Mouse (Mus musculus): ENCODE data around the gene Fam198b.

Fam198b gene

GRCm38 (mm10) chr3:79884305-79884704 is at the start of gene Fam198b:
Gene Fam198b, plus strand, starts transcription at chr3:79884533.
- DNase-seq (ENCODE audit: low read depth, low spot score): no peak

DNA sequence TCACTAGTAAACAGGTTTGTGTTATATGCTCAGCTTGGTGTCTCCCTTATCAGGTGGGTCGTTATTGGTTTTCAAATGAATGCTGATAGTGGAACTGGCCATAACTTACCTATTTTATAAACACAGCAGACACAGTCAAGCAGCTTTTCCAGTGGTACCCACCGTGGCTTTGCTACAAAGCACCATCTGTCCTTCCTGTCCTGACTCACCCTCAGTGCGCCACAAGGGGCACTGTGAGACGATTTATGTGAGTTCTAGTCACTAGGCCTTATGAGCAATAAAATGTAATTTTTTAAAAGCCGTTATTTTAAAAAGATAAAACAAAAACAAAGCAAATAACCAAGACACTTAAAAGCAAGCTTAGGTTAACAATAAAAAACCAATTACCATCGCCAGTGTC is 45.6 kb upstream of the Fam198b start:
- DNase-seq (ENCODE audit: low read depth, low spot score): peak; percentile 62

GRCm38 (mm10) chr3:79841475-79841874 is 42.9 kb upstream of the Fam198b start:
- DNase-seq (ENCODE audit: low read depth, low spot score): no peak

GRCm38 (mm10) chr3:79842165-79842564 is 42.2 kb upstream of the Fam198b start:
- DNase-seq (ENCODE audit: low read depth, low spot score): peak; percentile 85

DNA sequence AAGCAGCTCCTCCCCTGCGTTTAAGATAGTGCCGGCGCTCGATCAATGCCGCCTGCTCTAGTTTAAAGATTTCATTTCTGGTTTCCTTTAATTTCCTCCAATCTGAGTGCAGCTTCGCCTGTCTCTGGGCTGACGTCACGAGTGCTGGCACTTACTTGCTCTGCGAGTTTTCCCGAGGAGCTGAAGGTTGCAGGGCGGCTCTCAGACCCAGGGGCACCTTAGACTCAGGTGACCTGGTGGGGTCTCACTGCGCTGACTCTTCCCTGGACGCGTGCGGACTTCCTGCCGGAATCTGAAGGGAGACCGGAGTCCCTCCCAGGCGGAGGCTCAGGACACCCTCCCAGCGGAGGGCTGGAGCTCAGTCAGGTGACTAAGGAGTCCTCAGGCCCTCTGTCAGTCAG is 41.7 kb upstream of the Fam198b start:
- peak; percentile 78 for DNase-seq (ENCODE audit: low read depth, low spot score)

GRCm38 (mm10) chr3:79843999-79844398 is 40.3 kb upstream of the Fam198b start:
- no peak for DNase-seq (ENCODE audit: low read depth, low spot score)

GRCm38 (mm10) chr3:79846633-79847032 is 37.7 kb upstream of the Fam198b start:
- DNase-seq (ENCODE audit: low read depth, low spot score): no peak

- DNase-seq (ENCODE audit: low read depth, low spot score): no peak
Measured at GRCm38 (mm10) chr3:79848841-79849240, 35.5 kb upstream of the Fam198b start.

- DNase-seq (ENCODE audit: low read depth, low spot score): peak; percentile 16
Measured at GRCm38 (mm10) chr3:79849621-79850020, 34.7 kb upstream of the Fam198b start.

- no peak for DNase-seq (ENCODE audit: low read depth, low spot score)
Measured at GRCm38 (mm10) chr3:79850656-79851055, 33.7 kb upstream of the Fam198b start.

DNA sequence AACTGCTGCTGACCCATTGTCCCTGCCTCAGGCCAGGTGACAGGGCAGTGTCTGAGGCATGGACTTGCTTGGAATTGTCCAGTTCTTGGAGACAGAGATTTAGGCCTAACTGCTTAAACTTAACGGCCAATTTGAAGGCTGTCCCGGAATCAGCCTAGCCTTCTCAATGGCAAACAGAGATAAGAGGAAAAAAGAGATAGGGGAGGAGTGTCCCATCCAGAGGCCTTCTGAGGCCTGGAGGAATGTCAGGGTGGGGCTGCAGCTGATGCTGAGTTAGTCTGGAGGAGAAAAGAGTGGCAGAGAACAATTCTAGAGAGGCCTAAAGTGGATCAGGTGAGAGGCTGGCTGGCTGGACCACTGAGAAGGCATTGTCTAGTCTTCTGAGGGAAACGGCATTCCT is 32.2 kb upstream of the Fam198b start:
- DNase-seq (ENCODE audit: low read depth, low spot score): no peak

DNA sequence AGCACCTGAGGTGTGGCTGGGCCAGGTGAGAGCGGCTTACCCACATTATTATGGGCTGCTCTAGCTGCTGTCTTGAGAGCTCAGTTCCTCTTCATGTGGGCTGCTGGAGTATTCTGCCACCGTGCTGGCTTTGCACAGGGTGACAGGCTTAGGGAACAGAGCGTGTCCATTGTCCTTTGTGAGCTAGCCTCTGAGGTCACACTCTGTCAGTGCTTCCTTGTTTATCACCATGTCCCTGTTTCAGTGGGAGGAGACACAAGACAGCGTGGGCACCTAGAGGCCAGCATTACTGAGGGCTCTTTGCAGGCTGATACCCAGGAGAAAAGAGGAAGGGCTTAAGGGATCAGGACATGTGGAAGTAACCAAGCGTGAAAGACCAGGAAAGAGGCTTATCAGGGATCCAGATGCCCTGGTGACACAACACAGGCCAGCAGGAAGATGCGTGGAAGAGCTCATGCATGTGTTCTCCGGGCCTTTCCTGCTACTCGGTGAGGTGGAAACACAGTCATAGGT is 31.6 kb upstream of the Fam198b start, which contains the start of gene Tmem144:
Tmem144 (minus strand) TSS at position 120 of the 513 bp plus-strand sequence.
- DNase-seq (ENCODE audit: low read depth, low spot score): no peak

DNA sequence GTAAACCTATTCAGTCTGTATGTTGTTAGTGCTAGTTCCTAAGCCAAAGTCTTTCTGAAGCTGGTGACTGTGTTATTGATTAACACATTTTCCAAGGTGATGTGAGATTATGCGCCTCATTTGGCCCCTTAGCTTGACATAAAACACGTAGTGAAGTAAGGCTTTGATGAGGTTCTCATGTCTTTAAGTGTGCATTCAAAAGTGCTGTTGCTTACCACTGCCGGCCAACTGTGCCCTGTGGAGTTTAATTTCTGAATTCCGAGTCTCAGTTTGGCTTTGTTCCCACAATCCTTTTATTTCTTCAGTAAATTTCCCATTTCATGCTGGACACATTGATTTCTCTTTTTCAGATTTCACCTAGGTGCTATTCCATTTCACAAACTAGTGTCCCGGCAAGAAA is 26.6 kb upstream of the Fam198b start:
- no peak for DNase-seq (ENCODE audit: low read depth, low spot score)

DNA sequence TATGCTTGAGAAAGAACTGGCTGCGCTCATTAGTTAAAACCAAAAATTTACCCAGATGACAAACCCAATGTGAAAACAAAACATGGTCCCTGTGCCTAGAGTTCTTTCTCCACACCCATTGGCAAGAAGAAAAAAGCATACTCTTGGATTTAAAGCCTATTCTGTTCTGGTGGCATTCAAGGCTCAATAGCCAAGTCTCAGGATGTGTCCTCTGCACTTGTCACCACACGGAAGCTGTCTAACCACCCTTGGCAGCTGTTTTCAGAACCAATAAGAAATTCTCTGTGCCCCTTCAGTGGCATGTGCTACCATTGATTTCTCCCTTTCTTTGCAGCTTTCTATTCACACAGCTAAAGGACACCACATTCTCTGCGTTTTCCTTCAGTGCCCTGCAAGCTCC is 26.1 kb upstream of the Fam198b start:
- DNase-seq (ENCODE audit: low read depth, low spot score): no peak

GRCm38 (mm10) chr3:79864824-79865223 is 19.5 kb upstream of the Fam198b start:
- DNase-seq (ENCODE audit: low read depth, low spot score): no peak

- no peak for DNase-seq (ENCODE audit: low read depth, low spot score)
Measured at GRCm38 (mm10) chr3:79866089-79866488, 18.2 kb upstream of the Fam198b start.

DNA sequence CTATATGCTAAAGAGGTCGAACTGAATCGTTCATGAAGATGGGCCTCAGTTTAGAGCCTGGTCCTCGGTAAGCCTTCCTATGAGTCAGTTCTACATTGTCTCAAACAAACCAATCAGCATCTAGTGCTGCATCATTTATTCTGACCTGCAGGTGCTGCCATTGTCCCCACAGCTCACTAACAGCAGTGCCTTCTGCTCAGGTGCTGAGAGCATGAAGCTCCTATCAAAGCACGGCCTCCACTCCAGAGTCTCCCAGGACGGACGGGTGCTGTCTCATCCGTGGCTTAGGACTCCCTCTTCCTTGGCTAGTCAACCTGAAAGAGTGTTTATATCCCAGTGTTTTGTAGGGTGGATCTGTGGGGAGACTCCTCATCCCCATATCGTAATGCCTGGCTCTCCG is 17.8 kb upstream of the Fam198b start:
- no peak for DNase-seq (ENCODE audit: low read depth, low spot score)

DNA sequence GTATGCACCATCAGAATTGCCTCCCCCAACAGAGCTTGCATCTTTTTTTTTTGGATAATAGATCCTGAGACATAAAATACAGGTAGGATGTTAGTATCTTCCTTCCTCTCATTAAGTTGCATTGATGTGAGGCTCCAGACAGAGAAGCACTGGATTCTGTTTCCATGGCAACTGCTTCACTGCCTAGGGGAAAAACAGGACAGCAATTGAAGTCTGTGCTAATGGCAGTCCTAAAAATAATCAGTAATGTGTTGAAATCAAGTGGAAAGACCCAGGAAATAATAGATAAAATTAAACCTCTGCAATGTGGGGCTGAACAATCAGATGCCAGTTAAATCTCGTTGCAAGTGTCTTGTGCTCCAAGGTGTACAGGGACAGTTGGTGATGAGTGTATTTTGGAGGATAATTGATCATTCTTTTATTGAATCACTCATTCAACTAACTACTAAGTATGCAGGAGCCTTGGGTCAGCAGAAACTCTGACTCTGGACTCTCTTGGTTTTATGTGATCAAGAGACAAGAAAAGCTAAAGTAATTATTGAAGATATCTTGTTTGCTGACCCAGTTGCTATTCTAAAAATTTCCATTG is 17.1 kb upstream of the Fam198b start:
- DNase-seq (ENCODE audit: low read depth, low spot score): no peak

DNA sequence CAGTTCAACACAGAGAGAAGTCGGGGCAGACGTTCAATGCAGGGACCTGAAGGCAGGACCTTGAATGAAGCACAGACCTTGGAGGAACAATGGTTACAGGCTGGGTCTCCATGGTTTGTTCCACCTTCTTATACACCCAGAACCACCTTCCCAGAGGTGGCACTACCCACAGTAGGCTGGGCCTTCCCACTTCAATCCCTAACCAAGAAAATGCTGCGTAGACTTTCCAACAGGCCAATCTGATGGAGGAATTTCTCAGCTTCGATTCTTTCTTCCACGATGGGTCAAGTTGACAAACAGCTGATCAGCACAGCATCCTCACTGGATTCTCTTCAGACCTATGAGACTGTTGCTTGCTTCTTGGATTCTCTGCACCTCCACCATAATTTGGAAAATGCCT is 8.9 kb upstream of the Fam198b start:
- no peak for DNase-seq (ENCODE audit: low read depth, low spot score)

GRCm38 (mm10) chr3:79878350-79878749 is 6.0 kb upstream of the Fam198b start:
- no peak for DNase-seq (ENCODE audit: low read depth, low spot score)

- no peak for DNase-seq (ENCODE audit: low read depth, low spot score)
Measured at GRCm38 (mm10) chr3:79879246-79879645, 5.1 kb upstream of the Fam198b start.

- no peak for DNase-seq (ENCODE audit: low read depth, low spot score)
Measured at GRCm38 (mm10) chr3:79881645-79882044, 2.7 kb upstream of the Fam198b start.

GRCm38 (mm10) chr3:79883092-79883491 is 1.2 kb upstream of the Fam198b start:
- peak; percentile 90 for DNase-seq (ENCODE audit: low read depth, low spot score)

GRCm38 (mm10) chr3:79884761-79885189 is 442 bp downstream of the Fam198b start:
- peak; percentile 93 for DNase-seq (ENCODE audit: low read depth, low spot score)
